Mouse (Mus musculus) midbrain, embryonic 13.5 days (tissue): ENCODE measurements around the gene Gm36210. TPM values are rescaled to one million over a fixed set of nuclear protein-coding genes. Genes with fewer than 3 reads are reported as not detected.

ENCODE experiments used
- ATAC-seq: fragments of 200-750 bp; cut with Nextera tagmentation; 2 replicates; pipeline ENCODE4 v1.8.0; 2017; ENCODE audit warnings: mild to moderate bottlenecking, moderate TSS enrichment, moderate library complexity
- H3K27ac ChIP-seq: fragments of 300-500 bp; sonication (generic); 2 replicates; pipeline ENCODE4 v1.5.1; 2015; ENCODE audit warnings: inconsistent platforms, mild to moderate bottlenecking, moderate library complexity
- H3K27me3 ChIP-seq: fragments of 300-500 bp; sonication (generic); 2 replicates; pipeline ENCODE4 v1.6.1; 2015; ENCODE audit warnings: mild to moderate bottlenecking, inconsistent platforms
- H3K36me3 ChIP-seq: fragments of 300-500 bp; sonication (generic); 2 replicates; pipeline ENCODE4 v1.6.1; 2015; ENCODE audit warnings: mild to moderate bottlenecking, inconsistent platforms
- H3K4me1 ChIP-seq: fragments of 300-500 bp; sonication (generic); replicated peaks from 2 replicates; pipeline ENCODE4 v1.6.1; 2015; ENCODE audit warnings: inconsistent platforms
- H3K4me2 ChIP-seq: fragments of 300-500 bp; sonication (generic); replicated peaks from 2 replicates; pipeline ENCODE4 v1.6.1; 2015; ENCODE audit warnings: moderate library complexity, mild to moderate bottlenecking, inconsistent platforms
- H3K4me3 ChIP-seq: fragments of 300-500 bp; sonication (generic); replicated peaks from 2 replicates; pipeline ENCODE4 v1.5.1; 2015; ENCODE audit warnings: mild to moderate bottlenecking, inconsistent platforms
- H3K9ac ChIP-seq: fragments of 300-500 bp; sonication (generic); replicated peaks from 2 replicates; pipeline ENCODE4 v1.6.1; 2015; ENCODE audit warnings: mild to moderate bottlenecking, inconsistent platforms
- H3K9me3 ChIP-seq: fragments of 300-500 bp; sonication (generic); 2 replicates; pipeline ENCODE4 v1.6.1; 2016; ENCODE audit warnings: mild to moderate bottlenecking, inconsistent platforms
- WGBS: fragments of 180-500 bp; shearing (Covaris S2); methylation state at CpG from one replicate; pipeline ENCODE4 v1.1.7; 2015; 5-methylcytosine and 5-hydroxymethylcytosine counted together
- polyA plus RNA-seq: library from polyadenylated mRNA; unstranded; fragments of >200 nt; fragmentation: Nextera tagmentation; extraction: Ambion mirVana; gene quantifications from 2 replicates; pipeline ENCODE4 v1.2.1, GENCODE M21; 2015

Gm36210 gene
- polyA plus RNA-seq, 1 experiment from 2014 or later, result 0.32 TPM

DNA sequence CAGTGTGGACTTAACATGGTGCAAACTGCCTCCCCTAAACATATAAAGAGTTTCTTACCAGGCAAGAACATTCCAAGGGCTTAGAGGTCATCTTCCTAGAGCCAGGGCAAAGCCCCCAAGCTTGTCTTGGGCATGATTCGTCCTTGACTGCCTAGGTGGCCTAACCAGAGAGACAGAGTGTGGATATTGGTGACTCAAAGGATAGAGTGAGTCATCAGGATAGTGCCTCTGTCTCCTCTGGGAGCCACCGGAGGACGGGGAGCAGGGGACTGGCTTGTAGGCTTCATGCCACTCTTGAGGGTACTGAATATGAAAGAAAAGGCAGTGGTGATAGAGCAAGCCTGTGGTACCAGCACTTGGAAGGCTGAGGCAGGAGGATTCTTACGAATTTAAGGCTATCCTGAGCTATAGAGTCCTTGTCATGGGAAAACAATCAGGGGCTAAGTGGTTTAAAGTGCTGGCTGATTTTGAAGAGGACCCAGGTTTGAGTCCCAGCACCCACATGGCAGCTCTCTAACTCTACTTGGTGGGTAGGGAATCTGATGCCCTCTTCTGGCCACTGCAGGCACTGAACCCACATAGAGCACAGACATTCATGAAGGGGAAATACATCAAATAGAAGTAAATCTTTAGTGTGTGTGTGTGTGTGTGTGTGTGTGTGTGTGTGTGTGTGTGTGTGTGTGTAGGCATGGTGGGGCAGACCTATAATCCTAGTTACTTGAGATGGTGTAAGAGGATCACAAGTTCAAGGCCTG is 28.0 kb upstream of the Gm36210 start:
- Histone ChIP-seq H3K27me3 (no peaks in the 10 kb centered on the region), H3K9ac (no peak overlapping the region), H3K4me3 (no peak overlapping the region), H3K9me3 (0 out of 2 replicates have a peak, but pooled peaks cover 6% of the 10 kb centered on the region), H3K27ac (no peak overlapping the region), H3K36me3 (no peaks in the 10 kb centered on the region), H3K4me1 (no peaks in the 10 kb centered on the region), H3K4me2 (no peak overlapping the region)
- ATAC-seq, result no peak
- WGBS, result 78% methylated on average over 4 of the region's 4 CpGs

DNA sequence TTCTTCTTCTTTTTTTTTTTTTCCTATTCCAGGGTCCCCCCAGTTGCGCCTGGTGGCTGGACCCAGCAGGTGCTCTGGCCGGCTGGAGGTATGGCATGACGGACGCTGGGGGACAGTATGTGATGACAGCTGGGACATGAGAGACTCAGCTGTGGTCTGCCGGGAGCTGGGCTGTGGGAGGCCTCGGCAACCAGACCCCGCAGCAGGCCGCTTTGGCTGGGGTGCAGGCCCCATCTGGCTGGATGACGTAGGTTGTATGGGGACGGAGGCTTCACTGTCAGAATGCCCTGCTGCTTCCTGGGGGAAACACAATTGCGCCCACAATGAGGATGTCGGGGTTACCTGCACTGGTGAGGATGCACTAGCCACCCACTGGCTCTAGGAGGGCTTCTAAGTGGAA is 26.8 kb upstream of the Gm36210 start:
- Histone ChIP-seq H3K4me1 (no peaks in the 10 kb centered on the region), H3K4me2 (no peak overlapping the region), H3K9me3 (0 out of 2 replicates have a peak, but pooled peaks cover 6% of the 10 kb centered on the region), H3K27ac (no peak overlapping the region), H3K27me3 (no peaks in the 10 kb centered on the region), H3K4me3 (no peak overlapping the region), H3K9ac (no peak overlapping the region), H3K36me3 (no peaks in the 10 kb centered on the region)
- WGBS, result 85% methylated on average over 12 of the region's 12 CpGs
- ATAC-seq, result no peak

DNA sequence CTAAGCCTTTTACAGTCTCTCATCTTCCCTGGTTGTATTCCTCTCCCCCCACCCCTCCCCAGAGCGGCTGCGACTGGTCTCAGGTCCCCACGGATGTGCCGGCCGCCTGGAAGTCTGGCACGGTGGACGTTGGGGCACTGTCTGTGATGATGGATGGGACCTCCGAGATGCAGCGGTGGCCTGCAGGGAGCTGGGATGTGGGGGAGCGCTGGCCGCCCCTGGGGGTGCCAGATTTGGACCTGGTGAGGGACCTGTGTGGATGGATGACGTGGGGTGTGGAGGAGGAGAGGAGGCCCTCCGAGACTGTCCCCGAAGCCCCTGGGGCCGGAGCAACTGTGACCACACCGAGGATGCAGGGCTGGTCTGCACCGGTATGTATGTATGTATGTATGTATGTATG is 22.0 kb upstream of the Gm36210 start:
- Histone ChIP-seq H3K27me3 (no peaks in the 10 kb centered on the region), H3K4me1 (peaks cover 38% of the 10 kb centered on the region), H3K4me2 (no peak overlapping the region), H3K9ac (no peak overlapping the region), H3K9me3 (no peaks in the 10 kb centered on the region), H3K4me3 (no peak overlapping the region), H3K36me3 (no peaks in the 10 kb centered on the region), H3K27ac (no peak overlapping the region)
- ATAC-seq, result no peak
- 82% methylated on average over 15 of the region's 17 CpGs for WGBS

DNA sequence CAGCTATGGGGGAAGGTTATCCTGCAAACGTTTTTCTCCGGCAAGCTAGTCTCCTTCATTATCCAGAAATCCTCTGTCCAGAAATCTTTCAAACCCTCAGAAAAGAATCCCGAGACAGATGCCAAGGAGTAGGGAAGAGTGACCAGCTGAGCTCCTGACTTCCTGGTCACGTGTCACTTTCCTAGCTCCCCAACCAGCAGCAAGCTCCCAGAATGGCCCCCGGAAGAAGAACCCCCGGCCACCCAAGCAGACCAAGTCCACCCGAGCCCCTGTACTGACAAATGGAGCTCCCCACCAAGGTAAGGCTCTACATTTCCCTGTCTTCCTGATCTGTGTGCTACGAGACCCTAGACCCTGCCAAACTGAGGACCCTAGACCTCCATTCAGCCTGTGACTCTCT is 21.4 kb upstream of the Gm36210 start:
- Histone ChIP-seq H3K4me1 (peaks cover 43% of the 10 kb centered on the region), H3K4me2 (no peak overlapping the region), H3K27me3 (no peaks in the 10 kb centered on the region), H3K27ac (no peak overlapping the region), H3K36me3 (no peaks in the 10 kb centered on the region), H3K9me3 (no peaks in the 10 kb centered on the region), H3K9ac (no peak overlapping the region), H3K4me3 (no peak overlapping the region)
- 67% methylated on average over 8 of the region's 8 CpGs for WGBS
- ATAC-seq, result no peak

DNA sequence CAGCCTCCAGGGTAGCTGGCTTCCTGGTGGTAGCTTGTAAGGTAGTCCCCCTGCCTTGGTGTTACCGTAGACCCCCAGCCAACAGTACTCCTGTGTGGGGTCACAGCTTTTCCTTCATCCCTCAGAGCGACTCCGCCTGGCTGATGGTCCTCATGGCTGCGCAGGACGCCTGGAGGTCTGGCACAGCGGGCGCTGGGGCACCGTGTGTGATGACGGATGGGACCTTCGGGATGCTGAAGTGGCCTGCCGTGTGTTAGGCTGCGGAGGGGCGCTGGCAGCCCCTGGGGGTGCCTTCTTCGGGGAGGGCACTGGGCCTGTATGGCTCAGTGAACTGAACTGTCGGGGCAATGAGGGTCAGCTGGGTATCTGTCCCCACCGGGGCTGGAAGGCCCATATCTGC is 20.5 kb upstream of the Gm36210 start:
- Histone ChIP-seq H3K27me3 (no peaks in the 10 kb centered on the region), H3K27ac (0 out of 2 replicates have a peak overlapping the region, but pooled peaks have one; percentile 100), H3K4me2 (no peak overlapping the region), H3K4me1 (peaks cover 51% of the 10 kb centered on the region), H3K9me3 (no peaks in the 10 kb centered on the region), H3K4me3 (no peak overlapping the region), H3K36me3 (no peaks in the 10 kb centered on the region), H3K9ac (peak overlapping the region; percentile 56)
- no peak for ATAC-seq
- WGBS, result 81% methylated on average over 16 of the region's 16 CpGs

DNA sequence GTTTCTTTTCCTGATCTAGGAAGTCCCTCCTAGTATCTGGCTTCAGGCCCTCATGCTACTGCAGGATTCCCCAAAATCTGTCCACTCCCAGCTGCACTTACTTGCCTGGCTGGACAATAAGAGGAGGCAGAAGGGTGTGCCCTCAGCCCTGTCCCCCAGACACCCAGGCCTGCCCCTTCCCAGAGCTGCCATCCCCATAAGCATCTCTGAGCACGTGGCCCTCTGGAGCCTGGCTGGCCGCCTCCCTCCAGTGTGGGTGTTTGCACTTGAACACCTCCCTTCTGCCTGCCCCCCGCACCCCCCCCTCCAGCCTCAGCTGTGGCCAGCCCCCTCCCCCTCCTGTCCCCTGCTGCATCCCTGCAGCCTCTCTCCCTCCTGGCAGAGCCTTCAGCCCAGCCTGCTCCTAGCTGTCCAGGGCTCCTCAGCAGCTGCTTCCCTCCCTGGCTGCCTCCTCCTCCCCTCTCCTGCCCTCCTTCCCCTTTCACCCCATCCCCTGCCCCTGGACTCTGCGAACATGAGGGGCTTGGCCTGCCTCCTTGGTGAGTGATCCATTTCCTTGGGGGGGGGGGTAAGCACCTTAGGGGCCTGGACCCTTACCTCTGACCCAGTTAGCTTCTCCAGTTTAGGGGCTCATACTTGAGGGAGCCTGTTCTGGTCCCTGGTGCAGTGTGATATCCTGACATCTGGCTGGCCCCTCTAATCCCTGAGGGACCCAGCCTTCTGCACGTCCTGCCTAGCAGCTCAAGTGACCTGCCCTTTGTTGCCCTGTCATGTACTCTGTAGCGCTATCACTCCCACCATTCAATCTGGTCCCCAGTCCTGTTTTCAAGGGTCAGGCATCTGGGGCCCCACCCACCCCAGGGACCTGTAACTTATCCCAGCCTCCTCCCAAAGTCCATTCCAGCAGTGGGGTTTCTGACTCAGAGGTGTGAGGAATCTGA is 19.4 kb upstream of the Gm36210 start, which contains the start of gene Ssc5d:
Gene Ssc5d, plus strand, starts transcription at position 345 of the 941 bp plus-strand sequence.
- no peak within 1 kb of the TSS for H3K4me3 ChIP-seq
- H3K9ac ChIP-seq, result peak within 1 kb of the TSS; percentile 70
- peak within 1 kb of the TSS; percentile 100 for H3K27ac ChIP-seq
- H3K36me3 ChIP-seq, result peaks cover 6% of the 10 kb centered on the region
- ATAC-seq, result 0 out of 2 replicates have a peak, but pooled peaks have one; percentile 8
- H3K9me3 ChIP-seq, result no peaks in the 10 kb centered on the region
- WGBS, result 2% methylated on average over 6 of the region's 6 CpGs
- peak within 1 kb of the TSS; percentile 76 for H3K4me2 ChIP-seq
- H3K4me1 ChIP-seq, result peaks cover 63% of the 10 kb centered on the region
- no peaks in the 10 kb centered on the region for H3K27me3 ChIP-seq

DNA sequence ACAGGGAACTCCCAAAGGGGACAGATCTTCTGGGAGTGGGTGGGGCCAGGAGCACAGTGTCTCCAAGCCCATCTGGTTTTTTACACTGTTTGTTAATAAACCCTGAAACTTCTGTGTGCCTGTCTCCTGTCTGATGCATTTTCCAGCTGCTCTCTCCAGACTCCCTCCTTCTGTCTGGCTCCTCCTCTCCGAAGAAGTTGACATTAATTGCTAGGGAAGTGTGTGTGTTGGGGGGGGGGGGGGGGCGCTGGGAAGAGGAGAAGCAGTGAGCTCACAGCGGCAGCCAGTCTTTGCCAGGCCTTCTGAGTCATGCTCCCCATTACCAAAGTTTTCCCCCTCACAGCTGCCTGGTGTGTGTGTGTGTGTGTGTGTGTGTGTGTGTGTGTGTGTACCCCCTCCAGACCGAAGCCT is 18.6 kb upstream of the Gm36210 start:
- Histone ChIP-seq H3K9me3 (no peaks in the 10 kb centered on the region), H3K9ac (peak overlapping the region; percentile 70; the same call in 1 of the 2 replicates), H3K4me3 (no peak overlapping the region)

DNA sequence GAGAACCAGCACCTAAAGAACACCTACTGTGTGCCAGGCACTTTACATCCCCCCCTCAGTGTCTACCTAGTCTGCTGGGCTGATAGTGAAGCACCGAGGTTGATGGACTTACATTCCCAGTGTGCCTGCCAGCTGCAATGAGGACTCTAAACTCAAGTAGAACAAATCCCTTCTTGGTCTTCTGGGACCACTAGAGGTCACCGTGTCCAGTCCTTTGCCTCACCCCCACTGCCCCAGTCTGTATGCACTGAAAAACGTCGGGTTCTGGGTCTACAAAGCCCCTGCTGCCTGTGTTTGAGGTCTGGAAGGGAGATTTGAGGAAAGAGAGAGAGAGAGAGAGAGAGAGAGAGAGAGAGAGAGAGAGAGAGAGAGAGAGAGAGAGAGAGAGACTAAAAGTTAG is 18.2 kb upstream of the Gm36210 start:
- ATAC-seq, result no peak
- peak overlapping the region; percentile 100 for H3K27ac ChIP-seq
- no peaks in the 10 kb centered on the region for H3K9me3 ChIP-seq
- H3K4me3 ChIP-seq, result peak overlapping the region; percentile 42
- peaks cover 68% of the 10 kb centered on the region for H3K4me1 ChIP-seq
- peak overlapping the region; percentile 70 for H3K9ac ChIP-seq
- peaks cover 19% of the 10 kb centered on the region for H3K36me3 ChIP-seq
- 5% methylated on average over 4 of the region's 4 CpGs for WGBS
- H3K4me2 ChIP-seq, result peak overlapping the region; percentile 76
- no peaks in the 10 kb centered on the region for H3K27me3 ChIP-seq

More for the DNA sequence above, 18.6 kb upstream of the Gm36210 start:
- peak overlapping the region; percentile 76 for H3K4me2 ChIP-seq
- peaks cover 68% of the 10 kb centered on the region for H3K4me1 ChIP-seq
- peaks cover 14% of the 10 kb centered on the region for H3K36me3 ChIP-seq
- WGBS, result 4% methylated on average over 3 of the region's 4 CpGs
- H3K27ac ChIP-seq, result peak overlapping the region; percentile 100
- no peaks in the 10 kb centered on the region for H3K27me3 ChIP-seq
- no peak for ATAC-seq

DNA sequence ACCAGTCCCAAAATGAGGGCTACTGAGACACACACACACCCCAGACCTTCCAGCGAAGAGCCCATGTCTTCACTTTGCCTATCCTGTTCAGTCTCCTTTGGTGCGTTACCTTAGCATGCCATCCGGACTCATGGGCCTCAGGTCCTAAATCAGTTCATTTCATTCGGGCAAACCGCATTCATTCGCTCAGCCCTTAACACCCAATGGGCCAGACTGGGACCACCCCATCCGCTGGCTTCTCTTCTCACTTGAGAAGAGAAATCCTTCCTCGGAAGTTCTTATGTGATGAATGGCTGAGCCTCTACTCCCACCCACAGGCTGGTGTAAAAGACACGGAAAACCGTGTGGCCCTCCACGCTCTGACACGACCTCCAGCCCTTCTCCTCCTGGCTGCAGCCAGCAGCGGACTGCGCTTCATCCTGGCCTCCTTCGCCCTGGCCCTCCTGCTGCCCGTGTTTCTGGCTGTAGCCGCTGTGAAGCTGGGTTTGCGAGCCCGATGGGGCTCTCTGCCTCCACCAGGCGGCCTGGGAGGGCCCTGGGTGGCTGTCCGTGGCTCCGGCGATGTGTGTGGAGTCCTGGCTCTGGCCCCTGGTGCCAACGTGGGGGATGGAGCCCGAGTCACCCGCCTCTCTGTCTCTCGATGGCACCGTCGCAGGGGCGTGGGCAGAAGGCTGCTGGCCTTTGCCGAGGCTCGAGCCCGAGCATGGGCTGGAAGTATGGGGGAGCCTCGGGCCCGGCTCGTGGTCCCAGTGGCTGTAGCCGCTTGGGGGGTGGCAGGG is 17.5 kb upstream of the Gm36210 start:
- Histone ChIP-seq H3K4me1 (peaks cover 68% of the 10 kb centered on the region), H3K4me3 (peak overlapping the region; percentile 42), H3K4me2 (peak overlapping the region; percentile 76), H3K9me3 (no peaks in the 10 kb centered on the region), H3K9ac (peak overlapping the region; percentile 70), H3K27ac (peak overlapping the region; percentile 100), H3K27me3 (no peaks in the 10 kb centered on the region), H3K36me3 (peaks cover 26% of the 10 kb centered on the region)
- WGBS, result 3% methylated on average over 37 of the region's 37 CpGs
- peak; percentile 21 for ATAC-seq

DNA sequence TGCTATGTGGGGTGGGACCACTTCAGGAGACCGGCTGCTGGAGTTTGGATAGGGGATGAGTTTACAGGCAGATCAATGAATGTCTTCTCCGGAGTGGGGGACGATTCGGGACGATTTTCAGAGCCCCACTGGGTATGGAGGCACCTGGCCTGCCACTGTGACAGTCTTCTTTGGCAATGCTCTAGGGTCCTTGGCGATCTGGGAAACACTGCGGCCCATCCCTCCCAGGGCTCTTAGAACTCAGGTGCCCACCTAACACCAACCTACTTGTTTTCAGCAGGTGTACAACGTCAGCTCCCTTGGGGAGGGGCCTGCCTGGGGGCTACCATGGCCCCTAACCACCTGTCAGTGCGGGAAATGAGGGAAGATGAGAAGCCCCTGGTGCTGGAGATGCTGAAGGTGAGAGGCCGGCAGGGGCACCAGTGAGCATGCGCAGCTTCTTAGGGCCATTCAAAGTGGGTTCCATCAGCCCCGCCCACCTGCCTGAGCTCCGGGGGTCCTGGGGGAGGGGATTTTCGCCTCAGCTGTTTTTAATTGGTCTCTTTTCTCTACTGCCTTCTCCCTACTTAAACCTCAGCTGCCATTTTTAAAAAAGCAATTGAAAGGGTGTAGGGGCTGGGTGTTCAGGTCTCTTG is 16.7 kb upstream of the Gm36210 start:
- peak; percentile 46 for ATAC-seq
- WGBS, result 1% methylated on average over 14 of the region's 14 CpGs
- peaks cover 33% of the 10 kb centered on the region for H3K36me3 ChIP-seq
- H3K27me3 ChIP-seq, result no peaks in the 10 kb centered on the region
- peak overlapping the region; percentile 42 for H3K4me3 ChIP-seq
- no peaks in the 10 kb centered on the region for H3K9me3 ChIP-seq
- peak overlapping the region; percentile 76 for H3K4me2 ChIP-seq
- H3K9ac ChIP-seq, result peak overlapping the region; percentile 74
- peaks cover 68% of the 10 kb centered on the region for H3K4me1 ChIP-seq
- H3K27ac ChIP-seq, result peak overlapping the region; percentile 100

DNA sequence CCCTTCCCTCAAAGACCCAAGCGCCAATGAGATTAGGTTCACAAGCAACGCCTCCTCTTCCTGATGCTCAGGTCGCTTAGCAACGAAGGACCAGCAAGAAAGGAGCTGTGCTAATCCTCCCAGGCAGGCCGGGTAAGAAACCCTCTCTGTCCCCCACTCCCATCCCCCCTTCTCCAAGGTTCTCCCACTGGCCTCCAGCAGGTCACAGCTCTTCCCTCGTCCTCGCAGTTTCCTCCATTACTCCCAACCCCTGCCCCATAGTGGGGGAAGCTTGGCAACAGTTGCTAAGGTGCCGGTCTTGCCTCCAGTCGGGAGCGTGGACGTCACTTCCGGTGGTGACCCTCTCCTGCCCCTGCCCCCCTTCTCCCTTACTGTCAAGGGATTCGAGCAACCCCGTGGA is 16.2 kb upstream of the Gm36210 start:
- H3K4me1 ChIP-seq, result peaks cover 72% of the 10 kb centered on the region
- WGBS, result under 1% methylated on average over 14 of the region's 14 CpGs
- ATAC-seq, result peak; percentile 82

More for the DNA sequence above, 16.2 kb upstream of the Gm36210 start:
- peaks cover 38% of the 10 kb centered on the region for H3K36me3 ChIP-seq
- H3K9me3 ChIP-seq, result no peaks in the 10 kb centered on the region
- peak overlapping the region; percentile 76 for H3K4me2 ChIP-seq
- peak overlapping the region; percentile 100 for H3K27ac ChIP-seq
- no peaks in the 10 kb centered on the region for H3K27me3 ChIP-seq
- H3K4me3 ChIP-seq, result peak overlapping the region; percentile 42
- peak overlapping the region; percentile 74 for H3K9ac ChIP-seq
